Mouse (Mus musculus) cerebellum, adult (tissue): Measurements from ENCODE around the gene Atp2a3.

Experiments used
- ATAC-seq: cut with Nextera tagmentation; 2 replicates; pipeline ENCODE4 v1.9.2; 2017; ENCODE audit warnings: mild to moderate bottlenecking, moderate library complexity, mixed read lengths; ENCODE audit not compliant: insufficient number of reproducible peaks, low FRiP score, low TSS enrichment

The Atp2a3 gene

DNA sequence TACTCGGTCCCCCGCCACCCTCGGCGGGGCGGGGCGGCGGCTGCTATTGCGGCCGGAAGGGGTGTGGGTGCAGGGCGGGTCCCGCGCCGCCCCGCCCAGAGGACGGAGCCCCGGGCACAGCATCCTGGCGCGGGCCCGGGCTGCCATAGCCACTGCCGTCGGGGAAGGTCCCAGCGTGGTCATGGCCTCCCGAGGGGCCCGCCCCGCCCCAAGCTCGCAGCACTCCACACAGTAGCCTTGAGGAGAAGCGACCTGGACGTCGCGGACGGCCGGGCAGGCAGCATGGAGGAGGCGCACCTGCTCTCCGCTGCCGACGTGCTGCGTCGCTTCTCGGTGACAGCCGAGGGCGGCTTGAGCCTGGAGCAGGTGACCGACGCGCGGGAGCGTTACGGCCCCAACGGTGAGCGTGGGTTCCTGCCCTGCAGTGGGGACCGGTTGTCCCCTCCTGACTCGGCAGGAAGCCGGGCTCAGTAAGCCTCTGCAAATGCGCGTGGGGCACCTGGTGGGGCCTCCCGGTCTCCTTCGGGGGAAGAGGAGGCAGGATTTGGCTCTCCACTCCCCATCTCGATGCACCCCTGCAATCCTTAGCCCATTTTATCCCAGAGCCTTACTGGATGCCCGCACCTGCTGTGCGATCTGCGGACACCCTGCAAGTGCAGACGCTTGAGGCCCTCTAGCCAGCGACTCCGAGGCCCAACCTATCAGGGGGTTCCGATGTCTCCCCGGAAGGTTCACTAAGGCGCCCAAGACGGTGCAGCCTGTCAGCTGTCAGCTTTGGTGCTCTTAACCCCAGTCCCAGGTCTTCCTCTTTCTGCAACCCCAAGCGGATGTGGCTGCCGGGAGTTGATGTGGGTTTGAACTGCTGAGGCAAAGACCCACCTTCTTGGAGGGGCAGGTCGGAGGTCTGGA is at the start of gene Atp2a3:
Atp2a3 (plus strand) TSS at position 98 of the 909 bp plus-strand sequence.
- no peak for ATAC-seq

DNA sequence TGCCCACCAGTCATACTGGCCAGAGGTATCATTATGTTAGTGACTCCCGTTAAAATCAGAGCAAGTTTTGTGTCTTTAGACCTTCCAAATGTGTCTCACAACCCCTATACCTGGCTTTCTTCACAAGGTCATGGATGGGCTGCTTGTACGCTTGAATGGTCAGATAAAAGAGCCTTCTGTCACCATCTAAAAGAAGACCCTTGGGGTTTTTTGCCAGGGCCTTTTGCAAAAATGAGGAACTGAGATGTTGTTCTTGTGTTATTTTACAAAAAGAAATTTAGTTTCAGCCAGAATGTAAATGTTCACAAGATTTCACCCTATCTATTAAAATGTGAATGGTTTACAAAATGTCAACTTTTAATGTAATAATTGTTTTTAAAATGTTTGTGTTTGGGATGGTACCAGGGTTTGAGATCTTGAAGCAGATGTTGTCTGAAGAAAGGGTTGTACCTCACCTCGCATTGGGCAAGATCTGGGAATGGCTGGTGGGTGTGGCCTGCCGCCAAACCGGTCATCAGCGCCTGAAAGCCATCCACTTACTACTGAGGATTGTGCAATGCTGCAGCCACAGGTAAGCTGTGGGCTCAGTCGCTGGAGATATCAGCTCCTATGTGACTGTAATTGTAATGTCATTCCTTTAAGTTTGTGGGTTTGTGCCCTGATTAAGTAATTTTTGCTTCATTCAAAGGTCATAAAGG is 43.5 kb upstream of the Atp2a3 start:
- ATAC-seq: no peak

DNA sequence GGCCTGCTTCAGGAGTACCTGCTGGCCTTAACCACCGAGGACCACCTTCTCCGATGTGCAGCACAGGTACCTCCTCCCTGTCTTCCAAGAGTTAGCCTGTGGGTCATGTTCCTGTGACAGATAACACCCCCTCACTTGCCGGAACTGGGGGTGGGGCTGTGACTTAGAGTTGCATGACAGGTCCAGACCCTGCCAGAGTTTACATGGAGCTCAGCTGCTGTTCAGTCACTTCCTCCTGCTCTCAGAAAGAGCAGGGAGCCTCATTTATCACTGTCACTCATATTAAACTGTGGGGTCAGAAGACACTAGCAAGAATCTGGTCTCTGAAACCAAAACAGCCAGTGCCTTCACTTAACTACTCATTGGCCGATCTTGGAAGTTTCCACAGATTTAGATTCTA is 37.9 kb upstream of the Atp2a3 start:
- no peak for ATAC-seq

DNA sequence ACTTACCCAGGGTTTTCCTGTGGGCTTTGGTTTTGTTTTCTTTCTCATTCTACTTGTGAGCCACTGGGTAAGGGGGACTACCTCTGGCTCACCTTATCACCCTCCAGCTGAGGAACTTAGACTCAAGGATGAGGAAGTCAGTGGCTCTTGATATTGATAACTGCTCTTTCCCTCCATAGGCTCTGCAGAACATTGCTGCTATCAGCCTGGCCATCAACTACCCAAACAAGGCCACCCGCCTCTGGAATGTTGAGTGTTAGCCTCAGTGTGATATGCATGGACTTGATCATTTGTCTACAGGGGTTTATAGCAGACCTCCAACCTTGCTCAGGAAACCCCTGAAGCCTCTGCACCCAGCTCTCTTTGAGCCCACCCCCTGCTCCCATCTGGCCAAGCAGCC is 36.5 kb upstream of the Atp2a3 start:
- ATAC-seq: no peak

DNA sequence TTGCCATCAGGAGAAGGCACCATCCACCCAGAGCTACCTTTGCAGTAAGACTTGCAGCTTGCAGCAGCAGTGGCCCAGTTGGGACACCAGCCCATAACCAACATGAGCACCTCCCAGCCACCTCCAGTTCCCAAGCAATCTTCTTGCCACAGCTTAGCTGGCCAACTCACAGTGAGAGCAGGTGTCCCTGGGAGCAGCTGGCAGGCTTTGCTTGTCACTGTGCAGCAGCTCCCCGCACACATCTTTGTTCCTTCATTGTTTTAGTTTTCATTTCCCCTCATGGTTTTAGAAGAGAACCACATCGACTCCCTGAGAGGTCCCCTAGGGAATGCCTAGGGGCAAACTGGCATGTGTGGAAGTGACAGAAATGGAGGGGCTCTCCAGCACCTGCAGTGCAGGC is 35.9 kb upstream of the Atp2a3 start:
- ATAC-seq: no peak

DNA sequence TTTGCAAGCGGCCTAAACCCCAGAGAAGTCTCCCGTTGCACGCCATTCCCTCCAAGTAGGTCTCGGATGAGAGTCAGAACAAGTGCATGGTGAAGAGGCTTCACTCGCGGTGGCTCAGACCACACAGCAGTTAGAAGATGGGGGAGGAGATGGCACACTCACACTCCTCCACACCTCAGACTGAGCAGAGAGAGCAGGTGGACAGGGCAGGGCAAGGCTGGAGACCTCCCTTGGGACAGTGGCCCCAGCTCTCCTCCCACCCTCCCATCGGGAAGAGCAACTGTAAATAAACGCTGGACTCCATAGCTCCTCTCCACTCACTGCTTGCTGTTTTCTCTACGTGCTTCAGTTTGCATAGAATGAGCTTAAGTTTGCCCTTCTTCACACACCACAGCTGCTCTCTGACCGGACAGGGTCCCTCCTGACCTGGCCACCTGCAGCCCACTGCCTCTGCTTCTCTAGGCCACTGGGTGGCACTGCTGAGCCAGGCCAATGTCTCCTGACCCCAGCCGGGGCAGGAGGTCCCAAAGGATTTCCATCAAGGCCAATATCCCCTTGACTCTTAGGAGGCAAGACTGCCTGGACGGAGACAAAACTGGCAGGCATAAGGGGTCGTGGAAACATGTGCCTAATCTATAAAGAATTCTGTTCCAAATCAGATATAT is 34.6 kb upstream of the Atp2a3 start:
- 0 out of 2 replicates have a peak, but pooled peaks have one; percentile 40 for ATAC-seq

DNA sequence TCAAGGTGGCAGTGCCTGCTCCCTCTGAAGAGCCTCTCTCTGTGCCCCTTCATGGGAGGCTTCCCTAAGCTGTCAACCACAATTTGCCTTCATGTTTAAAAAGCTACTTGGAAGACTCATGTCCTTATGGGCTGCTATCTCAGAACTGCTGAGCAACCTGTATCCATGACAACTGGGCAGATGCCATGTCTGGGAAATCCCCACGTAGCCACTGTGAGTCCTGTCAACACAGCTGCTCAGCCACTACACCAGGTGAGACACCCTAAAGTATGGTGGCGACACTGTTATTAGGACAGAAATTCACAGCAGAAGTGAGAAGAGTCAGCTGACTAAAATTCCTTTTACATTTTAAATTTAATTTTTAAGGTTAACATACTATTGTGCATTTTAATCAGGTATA is 32.5 kb upstream of the Atp2a3 start:
- ATAC-seq: no peak

DNA sequence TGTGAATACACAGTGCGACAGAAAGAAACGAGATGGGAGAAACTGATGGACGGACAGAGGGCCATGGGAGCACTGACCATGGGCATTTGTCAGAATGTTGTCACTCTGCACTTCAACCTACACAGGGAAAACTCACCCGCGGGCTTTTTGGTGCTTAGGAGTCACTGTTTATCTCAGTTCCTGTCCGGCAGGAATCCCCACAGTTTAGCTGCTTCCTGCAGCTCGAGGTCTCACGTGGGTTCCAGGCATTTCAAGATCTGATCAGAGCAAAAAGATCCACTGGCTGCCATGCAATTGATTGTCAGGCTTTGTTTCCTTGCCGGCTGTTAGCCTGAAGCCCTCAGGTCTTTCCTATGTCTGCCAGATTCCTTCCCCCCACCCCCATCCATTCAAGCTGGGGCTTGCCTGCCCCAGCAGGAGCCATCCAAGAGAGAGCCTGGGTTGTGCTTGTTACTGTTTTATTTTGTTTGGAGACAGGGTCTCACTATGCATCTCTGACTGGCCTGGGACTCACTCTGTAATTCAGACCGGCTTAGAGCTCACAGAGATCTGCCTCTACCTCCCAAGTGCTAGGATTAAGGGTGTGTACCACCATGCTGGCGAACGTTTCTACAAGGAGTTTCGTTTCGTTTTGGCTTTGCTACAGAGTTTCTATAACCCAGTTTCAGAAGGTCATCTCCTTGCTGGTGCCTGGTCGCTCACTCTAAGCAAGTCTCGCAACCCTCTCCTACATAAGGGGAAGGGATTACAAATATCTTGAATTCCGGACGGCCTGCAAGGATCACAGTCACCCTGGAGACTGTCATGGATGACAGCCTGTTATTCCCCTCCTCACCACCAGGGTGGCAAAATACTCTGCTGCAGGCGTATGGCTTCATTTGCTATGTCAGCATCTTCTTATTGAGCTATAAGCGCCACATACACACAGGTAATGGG is 20.5 kb upstream of the Atp2a3 start:
- ATAC-seq: no peak

DNA sequence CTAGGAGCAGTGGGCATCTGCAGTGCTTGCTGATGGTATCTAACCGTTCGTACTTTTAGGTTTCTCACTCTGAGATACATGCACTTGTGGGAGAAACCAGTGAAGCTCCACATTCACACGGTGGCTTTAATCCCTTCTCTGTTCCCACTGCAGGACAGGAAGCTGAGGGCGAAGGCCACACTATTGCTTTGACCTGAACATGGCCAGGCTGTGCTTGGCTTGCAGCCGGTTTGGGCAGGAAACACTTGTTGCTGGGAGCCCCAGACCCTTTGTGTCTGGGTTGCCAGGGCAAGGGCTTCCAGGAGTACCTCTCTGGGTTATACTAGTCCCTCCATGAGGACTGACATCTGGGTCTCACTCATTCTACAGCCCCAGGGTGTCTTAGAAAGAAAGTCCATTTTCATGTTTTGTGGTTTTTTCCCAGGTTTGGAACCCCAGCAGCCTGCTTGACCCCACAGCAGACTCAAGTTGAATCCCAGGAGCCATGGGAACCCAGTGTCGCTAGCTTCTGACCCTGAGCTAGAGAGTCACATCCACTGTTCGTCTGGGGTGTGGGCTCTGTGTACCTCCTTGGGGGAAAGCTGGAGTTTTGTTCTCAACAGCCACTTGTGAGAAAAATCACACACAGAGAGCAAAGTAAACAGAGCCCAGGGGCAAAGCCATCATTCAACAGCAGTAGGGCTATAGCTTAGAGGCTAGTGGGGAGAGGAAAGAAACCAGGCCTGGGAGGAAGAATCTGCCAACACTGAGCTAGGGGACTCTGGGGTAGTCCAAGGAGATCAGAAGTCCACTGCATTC is 15.8 kb upstream of the Atp2a3 start:
- no peak for ATAC-seq

DNA sequence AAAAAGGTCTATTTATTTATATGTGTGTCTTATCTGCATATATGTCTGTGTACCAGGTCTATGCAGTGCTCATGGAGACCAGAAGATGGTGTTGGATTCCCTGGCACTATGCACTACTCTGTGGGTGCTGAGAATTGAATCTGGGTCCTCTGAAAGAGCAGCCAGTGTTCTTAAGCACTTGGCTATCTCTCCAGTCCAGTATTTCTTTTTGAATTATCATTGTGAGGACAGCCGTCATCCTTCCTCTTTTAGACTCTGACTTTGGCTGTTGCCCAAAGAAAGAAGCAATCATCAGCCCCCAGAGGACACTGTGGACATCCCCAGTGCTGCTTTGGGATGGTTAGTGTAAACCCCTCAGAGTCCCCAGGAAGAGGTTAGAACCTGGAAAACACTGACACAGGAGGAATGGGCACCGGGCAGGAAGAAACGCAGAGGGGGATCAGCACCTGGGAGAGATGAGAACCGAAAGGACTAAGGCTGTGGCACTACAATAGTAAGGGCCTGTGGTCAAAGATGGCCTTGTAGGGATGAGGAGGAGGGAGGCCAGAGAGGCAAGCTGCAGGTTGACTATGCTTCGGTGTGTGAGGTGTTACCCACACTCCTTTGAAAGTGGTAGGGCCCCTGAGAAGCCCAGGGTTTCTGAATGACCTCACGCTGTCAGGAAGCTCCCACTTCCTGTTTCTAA is 15.0 kb upstream of the Atp2a3 start:
- no peak for ATAC-seq

DNA sequence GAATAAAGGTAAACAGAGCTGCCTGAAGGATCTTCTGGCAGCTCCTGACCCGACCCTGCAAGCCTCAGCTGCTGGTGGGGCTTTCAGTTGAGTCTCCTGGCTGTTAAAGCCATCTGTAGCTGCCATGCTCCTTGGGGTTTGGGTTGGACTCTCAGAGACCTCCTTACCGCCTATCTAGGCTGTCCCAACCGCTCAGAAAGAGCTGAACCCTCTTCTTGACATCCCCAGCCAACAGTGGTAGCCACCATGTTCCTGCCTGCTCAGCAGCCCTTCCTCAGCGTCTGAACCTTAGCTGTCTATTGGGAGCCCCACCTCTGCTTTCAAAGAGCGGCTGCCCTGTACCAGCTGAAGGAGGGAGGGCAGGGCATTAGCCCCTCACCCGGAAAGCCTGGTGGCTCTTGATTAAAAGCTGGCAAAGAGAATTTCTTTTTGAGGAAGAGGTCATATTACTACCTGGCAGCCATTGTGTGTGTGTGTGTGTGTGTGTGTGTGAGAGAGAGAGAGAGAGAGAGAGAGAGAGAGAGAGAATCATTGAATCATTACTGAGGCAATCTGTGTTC is 14.3 kb upstream of the Atp2a3 start:
- ATAC-seq: no peak

DNA sequence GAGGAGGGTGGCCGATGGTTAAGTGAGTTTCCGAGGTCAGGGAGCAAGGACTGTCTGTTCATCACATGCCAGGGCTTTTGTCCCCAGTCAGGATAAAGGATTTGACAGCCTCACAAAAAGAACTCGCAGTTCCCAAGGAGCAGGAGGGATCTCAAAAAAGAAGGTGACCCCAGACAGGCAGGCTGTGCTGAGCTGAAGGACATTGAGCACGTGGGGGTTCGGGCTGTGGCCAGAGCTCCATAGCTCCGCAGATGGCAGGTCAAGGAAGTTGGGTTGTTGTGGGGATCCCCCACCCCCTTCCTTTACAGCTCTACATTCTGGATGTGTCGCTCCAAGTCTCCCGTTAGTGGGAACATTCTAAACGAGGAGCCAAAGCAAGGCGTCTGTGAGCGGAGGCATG is 13.1 kb upstream of the Atp2a3 start:
- ATAC-seq: no peak

DNA sequence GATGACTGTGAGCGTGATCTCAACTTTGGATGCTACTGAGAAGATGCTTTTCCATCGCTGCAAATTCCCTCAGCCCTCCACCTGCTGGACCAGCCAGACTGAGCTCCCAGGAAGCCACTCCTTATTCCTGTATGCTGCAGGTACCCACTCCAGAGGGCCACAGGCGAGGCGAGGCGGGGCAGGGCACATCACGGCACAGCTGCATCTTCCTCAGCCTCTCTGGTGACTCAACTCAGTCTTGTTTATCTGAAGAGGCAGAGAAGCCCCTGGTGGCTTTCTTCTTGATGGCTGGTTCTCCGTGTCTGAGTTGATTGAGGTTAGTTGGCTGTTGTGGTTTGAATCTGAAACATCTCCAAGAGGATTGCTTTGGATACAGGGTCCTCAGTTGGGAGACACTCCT is 12.7 kb upstream of the Atp2a3 start:
- no peak for ATAC-seq

DNA sequence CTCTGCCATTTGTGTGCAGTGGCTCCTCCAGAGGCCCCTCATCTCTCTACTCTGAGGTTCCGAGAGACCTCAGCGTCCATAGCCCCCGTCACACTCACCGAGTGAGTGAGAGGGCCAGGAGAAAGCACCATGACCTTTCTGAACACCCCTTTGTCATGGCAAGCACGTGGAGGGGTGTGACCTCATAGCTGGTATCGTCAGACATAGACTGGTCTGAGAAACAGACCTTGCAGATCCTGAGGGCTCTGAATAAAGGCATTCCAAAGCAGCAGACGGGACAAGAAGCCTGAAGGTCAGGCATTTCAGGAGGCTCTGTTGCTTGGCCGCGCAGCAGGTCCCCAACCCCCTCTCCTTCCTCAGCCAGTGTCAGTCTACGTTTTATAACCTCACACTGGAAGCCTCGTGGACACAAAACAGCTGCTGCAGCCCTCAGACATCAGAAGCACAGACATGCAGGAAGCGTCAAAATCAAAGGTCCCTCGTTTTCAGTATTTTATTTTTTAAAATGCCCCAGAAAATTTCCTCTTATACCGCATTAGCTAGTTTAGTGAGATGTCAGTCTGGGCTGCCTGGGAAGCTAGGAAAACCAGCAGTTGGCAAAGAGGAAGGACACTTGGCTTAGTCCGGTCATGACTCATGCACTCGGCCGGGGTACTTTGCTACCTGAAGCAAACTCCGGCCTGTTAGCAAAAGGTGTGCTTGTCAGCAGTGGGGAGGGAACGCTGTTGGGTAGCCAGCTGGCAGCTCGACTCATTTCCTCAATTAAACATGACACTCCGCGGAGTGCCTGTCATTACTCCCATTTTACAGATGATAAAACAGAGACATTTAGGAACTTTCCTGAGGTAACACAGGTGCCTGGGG is 9.6 kb upstream of the Atp2a3 start:
- no peak for ATAC-seq

DNA sequence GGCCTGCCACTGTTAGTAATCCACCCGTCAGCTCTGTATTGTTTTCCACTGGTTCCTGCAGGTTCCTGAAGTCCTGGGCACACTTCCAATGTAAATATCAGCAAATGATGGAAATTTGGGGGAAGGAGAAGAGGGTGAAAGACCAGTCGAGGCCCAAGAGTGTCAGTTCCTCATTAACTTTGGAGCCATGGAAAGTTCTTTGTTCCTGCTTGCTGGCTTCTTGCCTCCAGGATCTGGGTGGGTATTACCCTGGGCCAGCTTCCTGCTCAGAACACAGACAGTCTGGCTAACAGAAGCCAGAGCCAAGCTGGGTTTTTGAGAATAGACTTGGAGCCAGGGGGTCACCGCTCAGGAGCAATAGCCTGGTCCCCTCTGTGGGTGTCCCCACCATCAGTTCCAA is 8.7 kb upstream of the Atp2a3 start:
- no peak for ATAC-seq

DNA sequence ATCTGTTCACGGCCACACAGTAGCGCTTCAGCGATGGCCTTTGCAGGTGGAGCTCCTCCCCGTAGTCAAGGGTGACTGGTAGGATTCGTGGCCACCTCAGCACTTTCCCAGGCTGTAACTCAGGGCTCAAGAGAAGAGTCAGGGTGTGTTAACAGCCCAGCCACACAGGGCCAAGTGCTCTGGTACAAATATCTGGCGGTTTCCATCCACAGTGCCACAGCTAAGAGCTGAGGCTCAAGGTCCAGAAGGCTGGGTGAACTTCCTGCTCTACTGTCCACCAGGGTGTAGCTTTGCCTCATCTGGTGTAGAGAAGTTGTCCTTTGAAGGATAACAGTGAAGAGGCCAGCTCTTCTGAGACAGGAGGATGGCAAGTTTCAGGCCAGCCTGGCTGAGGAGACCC is 8.3 kb upstream of the Atp2a3 start:
- ATAC-seq: no peak

DNA sequence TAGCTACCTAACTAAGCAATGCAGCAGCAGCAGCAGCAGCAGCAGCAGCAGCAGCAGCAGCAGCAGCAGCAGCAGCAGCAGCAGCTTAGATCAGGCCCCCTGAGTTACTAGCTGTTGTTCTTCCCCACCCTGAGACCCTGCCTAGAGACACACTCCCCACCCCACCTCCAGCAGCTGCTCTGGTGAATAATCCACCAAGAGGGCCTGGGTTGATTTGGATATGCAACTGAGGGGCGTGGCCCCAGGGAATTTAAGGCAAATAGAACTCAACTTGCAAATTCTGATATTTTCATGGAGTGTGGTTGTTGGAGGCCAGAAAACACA is 7.9 kb upstream of the Atp2a3 start:
- ATAC-seq: no peak
